Mouse (Mus musculus) MEL (cell line): ENCODE measurements at regions not wholly inside any gene's neighbourhood (a gene's known extent, or its start where the extent isn't known, plus 50 kb on each side); places are given as distances from the start of the nearest gene placed in this dataset.

ENCODE experiments used
- EP300 ChIP-seq, 2 experiments: IDR thresholded peaks; 2 replicates each; pipeline ENCODE4 v1.6.1; 2011; ENCODE audit warnings: improper control_type of control experiment in 2 of 2, low read length in 2 of 2, low read depth in 1 of 2, mild to moderate bottlenecking in 1 of 2
- KAT2A ChIP-seq: conservative IDR thresholded peaks from 2 replicates; pipeline ENCODE4 v1.6.1; 2012; ENCODE audit warnings: low read depth, low read length, improper control_type of control experiment, inconsistent platforms
- MAX ChIP-seq: IDR thresholded peaks from 2 replicates; pipeline ENCODE4 v1.6.1; 2011; ENCODE audit warnings: low read length, improper control_type of control experiment
- MYC ChIP-seq: IDR thresholded peaks from 2 replicates; pipeline ENCODE4 v1.6.1; 2011; ENCODE audit warnings: low read depth, mild to moderate bottlenecking, low read length, improper control_type of control experiment, moderate library complexity
- POLR2A ChIP-seq, 2 experiments: IDR thresholded peaks; 2 replicates each; pipeline ENCODE4 v1.6.1; 2011 to 2012; ENCODE audit warnings: low read length in 2 of 2, mild to moderate bottlenecking in 2 of 2, control low read depth in 1 of 2, improper control_type of control experiment in 1 of 2, low read depth in 1 of 2, moderate library complexity in 1 of 2; ENCODE audit not compliant: control insufficient read depth in 1 of 2, insufficient read depth in 1 of 2, poor library complexity in 1 of 2
- USF1 ChIP-seq: IDR thresholded peaks from 2 replicates; pipeline ENCODE4 v1.6.1; 2014; ENCODE audit warnings: low read depth, mild to moderate bottlenecking, inconsistent platforms, low read length, improper control_type of control experiment, moderate library complexity

GRCm38 (mm10) chr6:31159935-31160670, 201.2 kb upstream of the Klf14 start:
- no peak for TF ChIP-seq MYC
- no peak for TF ChIP-seq EP300 (IDR thresholded peaks at IDR 0.05; ENCODE audit: low read depth in 1 of 2, low read length in 2 of 2)
- no peak for TF ChIP-seq USF1
- no peak for TF ChIP-seq KAT2A
- no peak for TF ChIP-seq MAX
- 0 out of 4 replicates have a peak, but pooled peaks of 1 of the 2 experiments have one; percentile 0 for TF ChIP-seq POLR2A (IDR thresholded peaks at IDR 0.05; ENCODE audit: control insufficient read depth in 1 of 2, insufficient read depth in 1 of 2, low read depth in 1 of 2, low read length in 2 of 2, poor library complexity in 1 of 2)
